Comparison of ENCODE assay signal across 26 mouse cellular contexts in genomic region chr2:32416556-32416955, GRCm38 (mm10). TPM values are rescaled to one million over a fixed set of nuclear protein-coding genes. Genes with fewer than 3 reads are reported as not detected.
DNase-seq lines count a peak whose midpoint lies in the region; ATAC-seq and TF ChIP-seq lines count a peak whose summit lies in the region.
"Had no signal": no experiment of that assay in that cellular context is flagged by ENCODE, and none has a peak within 500 bp of the region (broad histone marks: within the 10 kb centered on the region; RNA-seq: fewer than 3 reads in every experiment).

No protein-coding gene starts in this region.

- no peaks in the 10 kb centered on the region for H3K9me3 ChIP-seq in limb, embryonic 12.5 days
- no peaks in the 10 kb centered on the region for H3K9me3 ChIP-seq in limb, embryonic 10.5 days (replicated peaks)
- H3K9me3 ChIP-seq: forebrain, embryonic 10.5 days; forebrain, embryonic 13.5 days; heart, embryonic 13.5 days had no signal

- WGBS in limb, embryonic 12.5 days: 63% methylated on average over 2 of the region's 2 CpGs
- WGBS in limb, embryonic 10.5 days: 74% methylated on average over 2 of the region's 2 CpGs

- H3K27me3 ChIP-seq in limb, embryonic 12.5 days: no peaks in the 10 kb centered on the region
- H3K27me3 ChIP-seq in limb, embryonic 10.5 days (ENCODE audit: low read depth, poor library complexity, severe bottlenecking): no peaks in the 10 kb centered on the region
- H3K27me3 ChIP-seq: forebrain, embryonic 13.5 days; heart, embryonic 13.5 days had no signal

- TF ChIP-seq CTCF in gastrocnemius, adult 2 months (IDR thresholded peaks at IDR 0.05): no peak

- H3K9ac ChIP-seq in limb, embryonic 12.5 days (replicated peaks): 0 out of 2 replicates have a peak overlapping the region, but pooled peaks have one; percentile 3
- H3K9ac ChIP-seq: forebrain, embryonic 13.5 days; heart, embryonic 13.5 days; hindbrain, embryonic 14.5 days had no signal

- H3K27ac ChIP-seq in gastrocnemius, adult 2 months: peak overlapping the region; percentile 97
- H3K27ac ChIP-seq in limb, embryonic 12.5 days: no peak overlapping the region
- no peak overlapping the region for H3K27ac ChIP-seq in limb, embryonic 10.5 days
- H3K27ac ChIP-seq: forebrain, embryonic 10.5 days; forebrain, embryonic 13.5 days; heart, embryonic 13.5 days; hindbrain, embryonic 14.5 days; hindbrain, postnatal 0 days had no signal

- no peaks in the 10 kb centered on the region for H3K4me1 ChIP-seq in limb, embryonic 12.5 days (replicated peaks)
- peaks cover 14% of the 10 kb centered on the region for H3K4me1 ChIP-seq in limb, embryonic 10.5 days
- H3K4me1 ChIP-seq: forebrain, embryonic 13.5 days had no signal

- DNase-seq in gastrocnemius, adult 2 months: peak; percentile 82
- DNase-seq in gastrocnemius, postnatal 14 days: no peak
- DNase-seq in limb, embryonic 10.5 days (ENCODE audit: low spot score): no peak
- peak; percentile 77 for DNase-seq in gastrocnemius, postnatal 25 days
- peak; percentile 93 for DNase-seq in skeletal muscle tissue, adult 2 months (ENCODE audit: low read depth, low spot score)
- DNase-seq: adrenal gland, adult 2 months; adrenal gland, postnatal 14 days; cerebellum, adult 11 months; cerebellum, adult 2 months; cerebellum, adult 9-11 months; cerebellum, postnatal 25 days; heart, adult 18-20 months; heart, postnatal 14 days; heart, postnatal 4 days had no signal

- no peak for ATAC-seq in limb, embryonic 12.5 days (ENCODE audit: insufficient number of reproducible peaks, insufficient read depth, low FRiP score, low TSS enrichment, low read depth)
- ATAC-seq: CD4-positive, CD25-positive, alpha-beta regulatory T cell, adult 4 months; forebrain, embryonic 13.5 days; forebrain, embryonic 16.5 days; hindbrain, postnatal 0 days; inflammation-experienced regulatory T-cells, adult 6 months; intestine, embryonic 16.5 days had no signal

- no peak overlapping the region for H3K4me2 ChIP-seq in limb, embryonic 12.5 days
- H3K4me2 ChIP-seq: forebrain, embryonic 13.5 days; heart, embryonic 13.5 days; hindbrain, embryonic 14.5 days had no signal

- H3K4me3 ChIP-seq in gastrocnemius, adult 2 months: peak overlapping the region; percentile 89
- H3K4me3 ChIP-seq in limb, embryonic 12.5 days (replicated peaks): no peak overlapping the region
- no peak overlapping the region for H3K4me3 ChIP-seq in limb, embryonic 10.5 days
- H3K4me3 ChIP-seq: forebrain, embryonic 10.5 days; forebrain, embryonic 13.5 days; heart, embryonic 13.5 days had no signal

- H3K36me3 ChIP-seq in limb, embryonic 12.5 days: peaks cover 77% of the 10 kb centered on the region
- peaks cover 86% of the 10 kb centered on the region for H3K36me3 ChIP-seq in limb, embryonic 10.5 days

- intact Hi-C loops in gastrocnemius, adult 2 months (cut with DNase I): no loop called here
- intact Hi-C loops in gastrocnemius, postnatal 14 days (cut with DNase I; ENCODE audit: low total_unique reads): no loop called here

RNA-seq across cellular contexts. Expression of gene Ptges2, which starts 20.9 kb away (rescaled TPM):
- total RNA-seq in gastrocnemius, adult 2 months (2021): 10 to 100 TPM; 34.7 to 51.1 TPM
- total RNA-seq in gastrocnemius, postnatal 14 days (2021): 10 to 100 TPM; 41.3 to 43.2 TPM
- polyA plus RNA-seq in limb, embryonic 12.5 days (2016; fragmentation: Nextera tagmentation; extraction: Ambion mirVana): 32.2 and 36.7 TPM in 2 replicates
- polyA plus RNA-seq in limb, embryonic 10.5 days (2016; fragmentation: Nextera tagmentation; extraction: Ambion mirVana): 32.7 and 37.0 TPM in 2 replicates
- 10 to 100 TPM; 42.2 to 49.3 TPM for total RNA-seq in gastrocnemius, postnatal 25 days (2021)

RNA-seq across cellular contexts. Expression of gene Lcn2, which starts 28.5 kb away (rescaled TPM):
- total RNA-seq in gastrocnemius, adult 2 months (2021): 1 to 10 TPM; 2.6 to 3.4 TPM
- total RNA-seq in gastrocnemius, postnatal 14 days (2021): 1 to 10 TPM; 2.6 to 4.7 TPM
- 0.95 TPM in 1 of 2 replicates, not detected in the other for polyA plus RNA-seq in limb, embryonic 12.5 days (2016; fragmentation: Nextera tagmentation; extraction: Ambion mirVana)
- not detected in 2 replicates for polyA plus RNA-seq in limb, embryonic 10.5 days (2016; fragmentation: Nextera tagmentation; extraction: Ambion mirVana)
- 1 to 10 TPM; 1.4 to 2.1 TPM for total RNA-seq in gastrocnemius, postnatal 25 days (2021)
- total RNA-seq: MEL had no signal
- polyA plus RNA-seq: C2C12; CD4-positive, CD25-positive, alpha-beta regulatory T cell, adult 4 months; forebrain, embryonic 10.5 days; forebrain, embryonic 13.5 days; forebrain, embryonic 16.5 days had no signal

RNA-seq across cellular contexts. Expression of gene Naif1, which starts 33.7 kb away (rescaled TPM):
- 1 to 10 TPM; 2.2 to 2.3 TPM for total RNA-seq in gastrocnemius, adult 2 months (2021)
- total RNA-seq in gastrocnemius, postnatal 14 days (2021): 1 to 10 TPM; 2.4 to 3.1 TPM
- polyA plus RNA-seq in limb, embryonic 12.5 days (2016; fragmentation: Nextera tagmentation; extraction: Ambion mirVana): 5.1 and 5.6 TPM in 2 replicates
- polyA plus RNA-seq in limb, embryonic 10.5 days (2016; fragmentation: Nextera tagmentation; extraction: Ambion mirVana): 5.9 and 7.3 TPM in 2 replicates
- total RNA-seq in gastrocnemius, postnatal 25 days (2021): 1 to 10 TPM; 1.6 to 2.0 TPM

RNA-seq across cellular contexts. Expression of gene Slc25a25, which starts 34.7 kb away (rescaled TPM):
- total RNA-seq in gastrocnemius, adult 2 months (2021): 100 to 1,000 TPM in 1 of 2 experiments, 10 to 100 TPM in 1; 45.3 to 211 TPM
- 10 to 100 TPM; 18.1 to 47.8 TPM for total RNA-seq in gastrocnemius, postnatal 14 days (2021)
- 26.0 and 28.3 TPM in 2 replicates for polyA plus RNA-seq in limb, embryonic 12.5 days (2016; fragmentation: Nextera tagmentation; extraction: Ambion mirVana)
- 30.8 and 33.0 TPM in 2 replicates for polyA plus RNA-seq in limb, embryonic 10.5 days (2016; fragmentation: Nextera tagmentation; extraction: Ambion mirVana)
- total RNA-seq in gastrocnemius, postnatal 25 days (2021): 10 to 100 TPM; 19.2 to 68.3 TPM

RNA-seq across cellular contexts. Expression of gene 1110008P14Rik, which starts 34.8 kb away (rescaled TPM):
- total RNA-seq in gastrocnemius, adult 2 months (2021): 10 to 100 TPM; 34.3 to 43.2 TPM
- total RNA-seq in gastrocnemius, postnatal 14 days (2021): 10 to 100 TPM; 44.1 to 49.3 TPM
- 44.3 and 45.8 TPM in 2 replicates for polyA plus RNA-seq in limb, embryonic 12.5 days (2016; fragmentation: Nextera tagmentation; extraction: Ambion mirVana)
- polyA plus RNA-seq in limb, embryonic 10.5 days (2016; fragmentation: Nextera tagmentation; extraction: Ambion mirVana): 36.3 and 37.0 TPM in 2 replicates
- 10 to 100 TPM; 35.2 to 39.7 TPM for total RNA-seq in gastrocnemius, postnatal 25 days (2021)

Comparison
In these comparisons a context has a peak if more than half of its experiments do, and no peak if none do; other contexts are left out.
1. DNase-seq: peak in gastrocnemius, adult 2 months (single experiment), gastrocnemius, postnatal 25 days (single experiment) and skeletal muscle tissue, adult 2 months (single experiment); none in gastrocnemius, postnatal 14 days (single experiment) and limb, embryonic 10.5 days (single experiment).